Mouse (Mus musculus) myocyte (in vitro differentiated cells): ENCODE results near the gene Gm20388. TPM values are rescaled to one million over a fixed set of nuclear protein-coding genes. Genes with fewer than 3 reads are reported as not detected.

ENCODE experiments used
- H3K27me3 ChIP-seq: one replicate; pipeline ENCODE4 v1.6.1; 2011; ENCODE audit not compliant: control insufficient read depth, insufficient read depth, insufficient read length
- H3K36me3 ChIP-seq: one replicate; pipeline ENCODE4 v1.6.1; 2011; ENCODE audit not compliant: control insufficient read depth, insufficient read depth
- H3K4me2 ChIP-seq: one replicate; pipeline ENCODE4 v1.6.1; 2011; ENCODE audit warnings: low read depth, control low read depth
- H3K4me3 ChIP-seq: one replicate; pipeline ENCODE4 v1.5.1; 2011; ENCODE audit warnings: mild to moderate bottlenecking, control low read depth, moderate library complexity
- H3K79me2 ChIP-seq: one replicate; pipeline ENCODE4 v1.6.1; 2011; ENCODE audit not compliant: control insufficient read depth, insufficient read depth
- H3ac ChIP-seq: one replicate; pipeline ENCODE4 v1.6.1; 2011; ENCODE audit not compliant: control insufficient read depth, insufficient read length
- CEBPB ChIP-seq: IDR thresholded peaks from 2 replicates; pipeline ENCODE4 v1.6.1; 2011; ENCODE audit warnings: mild to moderate bottlenecking, moderate library complexity; ENCODE audit not compliant: poor library complexity, insufficient read depth, severe bottlenecking
- E2F4 ChIP-seq: IDR thresholded peaks from one replicate; pipeline ENCODE4 v1.6.1; 2011; ENCODE audit warnings: mild to moderate bottlenecking, control low read depth, moderate library complexity; ENCODE audit not compliant: insufficient read depth
- MAX ChIP-seq: IDR thresholded peaks from one replicate; pipeline ENCODE4 v1.6.1; 2011; ENCODE audit warnings: low read depth, mild to moderate bottlenecking, control low read depth
- MYOD1 ChIP-seq, 3 experiments: IDR thresholded peaks; one replicate each; pipeline ENCODE4 v1.6.1; 2011; ENCODE audit warnings: control low read depth in 2 of 3, low read depth in 2 of 3, mild to moderate bottlenecking in 2 of 3, moderate library complexity in 1 of 3; ENCODE audit not compliant: insufficient read length in 2 of 3, control insufficient read depth in 1 of 3
- MYOG ChIP-seq, 3 experiments: IDR thresholded peaks; one replicate each; pipeline ENCODE4 v1.6.1; 2011; ENCODE audit warnings: control low read depth in 2 of 3, low read depth in 2 of 3, mild to moderate bottlenecking in 2 of 3; ENCODE audit not compliant: insufficient read length in 2 of 3, control insufficient read depth in 1 of 3, insufficient read depth in 1 of 3
- POLR2A ChIP-seq: IDR thresholded peaks from one replicate; pipeline ENCODE4 v1.6.1; 2011; ENCODE audit warnings: low read depth, mild to moderate bottlenecking, control low read depth, moderate library complexity; ENCODE audit not compliant: insufficient read length
- POLR2AphosphoS2 ChIP-seq: IDR thresholded peaks from one replicate; pipeline ENCODE4 v1.6.1; 2011; ENCODE audit warnings: low read depth, control low read depth; ENCODE audit not compliant: insufficient read length
- REST ChIP-seq: IDR thresholded peaks from one replicate; pipeline ENCODE4 v1.6.1; 2011; ENCODE audit warnings: mild to moderate bottlenecking, control low read depth, moderate library complexity; ENCODE audit not compliant: insufficient read depth, insufficient read length
- SRF ChIP-seq: IDR thresholded peaks from one replicate; pipeline ENCODE4 v1.6.1; 2011; ENCODE audit warnings: low read depth; ENCODE audit not compliant: control insufficient read depth, insufficient read length
- TCF12 ChIP-seq: IDR thresholded peaks from one replicate; pipeline ENCODE4 v1.6.1; 2011; ENCODE audit warnings: mild to moderate bottlenecking, control low read depth; ENCODE audit not compliant: poor library complexity, insufficient read depth, severe bottlenecking
- TCF3 ChIP-seq: IDR thresholded peaks from one replicate; pipeline ENCODE4 v1.6.1; 2011; ENCODE audit warnings: low read depth, control low read depth; ENCODE audit not compliant: insufficient read length
- USF1 ChIP-seq: IDR thresholded peaks from one replicate; pipeline ENCODE4 v1.6.1; 2011; ENCODE audit warnings: low read depth, mild to moderate bottlenecking, control low read depth, moderate library complexity
- polyA plus RNA-seq: library from polyadenylated mRNA; unstranded; fragments of >200 nt; fragmentation: generic; extraction: Trizol; gene quantifications from one replicate; pipeline ENCODE4 v1.2.1, GENCODE M21; 2012; ENCODE audit warnings: missing spikeins

Gm20388 gene
- polyA plus RNA-seq, 1 experiment, result 15.3 TPM

- Histone ChIP-seq H3ac (no peak overlapping the region), H3K79me2 (no peaks in the 10 kb centered on the region), H3K4me2 (no peak overlapping the region), H3K27me3 (peaks cover under 1% of the 10 kb centered on the region), H3K4me3 (no peak overlapping the region), H3K36me3 (no peaks in the 10 kb centered on the region)
- TF ChIP-seq TCF3, result no peak
- TF ChIP-seq CEBPB, result no peak
- no peak for TF ChIP-seq TCF12
These were observed 2752.5 kb downstream of the Gm20388 start for GRCm38 (mm10) chr8:122663106-122663505.

- H3ac ChIP-seq, result no peak overlapping the region
- H3K4me3 ChIP-seq, result no peak overlapping the region
- peaks cover 7% of the 10 kb centered on the region for H3K27me3 ChIP-seq
- H3K79me2 ChIP-seq, result no peaks in the 10 kb centered on the region
- no peak overlapping the region for H3K4me2 ChIP-seq
- TF ChIP-seq MAX, result no peak
- TF ChIP-seq SRF, result no peak
- no peak for TF ChIP-seq CEBPB
- TF ChIP-seq E2F4, result no peak
- TF ChIP-seq TCF12, result no peak
- no peak for TF ChIP-seq USF1
- no peak for TF ChIP-seq TCF3
- TF ChIP-seq POLR2A, result no peak
- TF ChIP-seq MYOD1 (IDR thresholded peaks at IDR 0.05; ENCODE audit: control insufficient read depth in 1 of 3, insufficient read length in 2 of 3, low read depth in 2 of 3), result no peak
- TF ChIP-seq REST, result no peak
- TF ChIP-seq MYOG (IDR thresholded peaks at IDR 0.05; ENCODE audit: control insufficient read depth in 1 of 3, insufficient read depth in 1 of 3, insufficient read length in 2 of 3, low read depth in 2 of 3), result no peak
- no peak for TF ChIP-seq POLR2AphosphoS2
- H3K36me3 ChIP-seq, result no peaks in the 10 kb centered on the region
These were observed 2753.0 kb downstream of the Gm20388 start for GRCm38 (mm10) chr8:122663670-122664069.

GRCm38 (mm10) chr8:122665221-122665620 lies 2754.6 kb downstream of the Gm20388 start:
- H3K36me3 ChIP-seq, result no peaks in the 10 kb centered on the region
- no peak overlapping the region for H3K4me2 ChIP-seq

GRCm38 (mm10) chr8:122665667-122666316 lies 2755.2 kb downstream of the Gm20388 start:
- TF ChIP-seq TCF12 (no peak), MYOG (IDR thresholded peaks at IDR 0.05; ENCODE audit: control insufficient read depth in 1 of 3, insufficient read depth in 1 of 3, insufficient read length in 2 of 3, low read depth in 2 of 3) (no peak), MAX (no peak), POLR2A (no peak), MYOD1 (IDR thresholded peaks at IDR 0.05; ENCODE audit: control insufficient read depth in 1 of 3, insufficient read length in 2 of 3, low read depth in 2 of 3) (no peak), USF1 (no peak), REST (no peak), CEBPB (no peak), E2F4 (no peak), POLR2AphosphoS2 (no peak), SRF (no peak), TCF3 (no peak)
- no peaks in the 10 kb centered on the region for H3K79me2 ChIP-seq
- no peak overlapping the region for H3ac ChIP-seq
- H3K4me2 ChIP-seq, result no peak overlapping the region
- peaks cover 24% of the 10 kb centered on the region for H3K27me3 ChIP-seq
- no peaks in the 10 kb centered on the region for H3K36me3 ChIP-seq
- H3K4me3 ChIP-seq, result no peak overlapping the region

More at GRCm38 (mm10) chr8:122665221-122665620, 2754.6 kb downstream of the Gm20388 start:
- Histone ChIP-seq H3K27me3 (peaks cover 18% of the 10 kb centered on the region), H3K79me2 (no peaks in the 10 kb centered on the region), H3ac (no peak overlapping the region), H3K4me3 (no peak overlapping the region)
- TF ChIP-seq MYOG (IDR thresholded peaks at IDR 0.05; ENCODE audit: control insufficient read depth in 1 of 3, insufficient read depth in 1 of 3, insufficient read length in 2 of 3, low read depth in 2 of 3), result peak; percentile 62 to 83 (median 67)
- peak; percentile 60 for TF ChIP-seq TCF12
- no peak for TF ChIP-seq MAX
- TF ChIP-seq CEBPB, result no peak
- no peak for TF ChIP-seq SRF
- TF ChIP-seq E2F4, result no peak
- peak in 2 of 3 experiments; percentile 52 to 65 for TF ChIP-seq MYOD1 (IDR thresholded peaks at IDR 0.05; ENCODE audit: control insufficient read depth in 1 of 3, insufficient read length in 2 of 3, low read depth in 2 of 3)
- TF ChIP-seq POLR2AphosphoS2, result no peak
- TF ChIP-seq POLR2A, result no peak
- no peak for TF ChIP-seq USF1
- no peak for TF ChIP-seq REST
- TF ChIP-seq TCF3, result no peak
